Mouse (Mus musculus): ENCODE measurements around the gene Pdk1. TPM values are rescaled to one million over a fixed set of nuclear protein-coding genes. Genes with fewer than 3 reads are reported as not detected.
A peak's percentile ranks its signal among the peaks of the same experiment; 100 is the strongest.

Pdk1 gene
- polyA plus RNA-seq, 1 experiment from 2014 or later: 17.6 TPM

GRCm38 (mm10) chr2:71867019-71867418, 6.0 kb upstream of the Pdk1 start:
- WGBS: 76% methylated on average over 3 of the region's 3 CpGs
- H3K4me3 ChIP-seq (ENCODE audit: low read depth, low read length): no peak overlapping the region
- H3K4me2 ChIP-seq (ENCODE audit: low read depth, low read length): no peak overlapping the region
- H3K36me3 ChIP-seq (ENCODE audit: control insufficient read depth, insufficient read depth, low read length): no peaks in the 10 kb centered on the region
- H3K9ac ChIP-seq (replicated peaks; ENCODE audit: low read depth, low read length): no peak overlapping the region
- H3K27ac ChIP-seq (ENCODE audit: low read depth, low read length): no peak overlapping the region
- ATAC-seq (ENCODE audit: low read depth): no peak
- H3K4me1 ChIP-seq (ENCODE audit: control insufficient read depth, insufficient read depth, low read length): no peaks in the 10 kb centered on the region
- no peaks in the 10 kb centered on the region for H3K9me3 ChIP-seq (ENCODE audit: control insufficient read depth, low read length)
- no peaks in the 10 kb centered on the region for H3K27me3 ChIP-seq (ENCODE audit: control insufficient read depth, insufficient read depth, low read length)

- ATAC-seq (ENCODE audit: low read depth): no peak
- no peak overlapping the region for H3K9ac ChIP-seq (replicated peaks; ENCODE audit: low read depth, low read length)
- H3K4me2 ChIP-seq (ENCODE audit: low read depth, low read length): no peak overlapping the region
- no peaks in the 10 kb centered on the region for H3K4me1 ChIP-seq (ENCODE audit: control insufficient read depth, insufficient read depth, low read length)
- no peak overlapping the region for H3K4me3 ChIP-seq (ENCODE audit: low read depth, low read length)
- no peaks in the 10 kb centered on the region for H3K27me3 ChIP-seq (ENCODE audit: control insufficient read depth, insufficient read depth, low read length)
- no peak overlapping the region for H3K27ac ChIP-seq (ENCODE audit: low read depth, low read length)
- 9% methylated on average over 5 of the region's 5 CpGs for WGBS
- H3K36me3 ChIP-seq (ENCODE audit: control insufficient read depth, insufficient read depth, low read length): no peaks in the 10 kb centered on the region
- no peaks in the 10 kb centered on the region for H3K9me3 ChIP-seq (ENCODE audit: control insufficient read depth, low read length)
Measured at GRCm38 (mm10) chr2:71867480-71867879, 5.5 kb upstream of the Pdk1 start.

GRCm38 (mm10) chr2:71868256-71868655, 4.8 kb upstream of the Pdk1 start:
- ATAC-seq (ENCODE audit: low read depth): no peak
- no peaks in the 10 kb centered on the region for H3K27me3 ChIP-seq (ENCODE audit: control insufficient read depth, insufficient read depth, low read length)
- H3K9ac ChIP-seq (replicated peaks; ENCODE audit: low read depth, low read length): no peak overlapping the region
- H3K36me3 ChIP-seq (ENCODE audit: control insufficient read depth, insufficient read depth, low read length): no peaks in the 10 kb centered on the region
- no peak overlapping the region for H3K4me3 ChIP-seq (ENCODE audit: low read depth, low read length)
- no peaks in the 10 kb centered on the region for H3K9me3 ChIP-seq (ENCODE audit: control insufficient read depth, low read length)
- no peaks in the 10 kb centered on the region for H3K4me1 ChIP-seq (ENCODE audit: control insufficient read depth, insufficient read depth, low read length)
- 95% methylated on average over 1 of the region's 1 CpGs for whole genome bisulfite sequencing
- no peak overlapping the region for H3K27ac ChIP-seq (ENCODE audit: low read depth, low read length)
- H3K4me2 ChIP-seq (ENCODE audit: low read depth, low read length): no peak overlapping the region

GRCm38 (mm10) chr2:71872141-71872540, 883 bp upstream of the Pdk1 start:
- ATAC-seq (ENCODE audit: low read depth): no peak
- Histone ChIP-seq H3K9me3 (ENCODE audit: control insufficient read depth, low read length) (no peaks in the 10 kb centered on the region), H3K36me3 (ENCODE audit: control insufficient read depth, insufficient read depth, low read length) (no peaks in the 10 kb centered on the region), H3K4me1 (ENCODE audit: control insufficient read depth, insufficient read depth, low read length) (0 out of 2 replicates have a peak, but pooled peaks cover 4% of the 10 kb centered on the region), H3K27ac (ENCODE audit: low read depth, low read length) (no peak overlapping the region), H3K27me3 (ENCODE audit: control insufficient read depth, insufficient read depth, low read length) (no peaks in the 10 kb centered on the region), H3K9ac (replicated peaks; ENCODE audit: low read depth, low read length) (no peak overlapping the region), H3K4me2 (ENCODE audit: low read depth, low read length) (peak overlapping the region; percentile 88; the same call in 1 of the 2 replicates), H3K4me3 (ENCODE audit: low read depth, low read length) (no peak overlapping the region)
- WGBS: 86% methylated on average over 10 of the region's 10 CpGs

- WGBS: 2% methylated on average over 50 of the region's 51 CpGs
- H3K4me3 ChIP-seq (ENCODE audit: low read depth, low read length): peak overlapping the region; percentile 78
- H3K27me3 ChIP-seq (ENCODE audit: control insufficient read depth, insufficient read depth, low read length): no peaks in the 10 kb centered on the region
- H3K9ac ChIP-seq (replicated peaks; ENCODE audit: low read depth, low read length): peak overlapping the region; percentile 69
- H3K36me3 ChIP-seq (ENCODE audit: control insufficient read depth, insufficient read depth, low read length): no peaks in the 10 kb centered on the region
- H3K4me1 ChIP-seq (ENCODE audit: control insufficient read depth, insufficient read depth, low read length): 0 out of 2 replicates have a peak, but pooled peaks cover 4% of the 10 kb centered on the region
- ATAC-seq (ENCODE audit: low read depth): no peak; the same call in 1 of the 2 replicates
- no peaks in the 10 kb centered on the region for H3K9me3 ChIP-seq (ENCODE audit: control insufficient read depth, low read length)
- H3K27ac ChIP-seq (ENCODE audit: low read depth, low read length): peak overlapping the region; percentile 72
- peak overlapping the region; percentile 88 for H3K4me2 ChIP-seq (ENCODE audit: low read depth, low read length)
Measured at GRCm38 (mm10) chr2:71873474-71874322, 674 bp downstream of the Pdk1 start.

GRCm38 (mm10) chr2:71874422-71874821, 1.4 kb downstream of the Pdk1 start:
- Histone ChIP-seq H3K4me1 (ENCODE audit: control insufficient read depth, insufficient read depth, low read length) (0 out of 2 replicates have a peak, but pooled peaks cover 4% of the 10 kb centered on the region), H3K9me3 (ENCODE audit: control insufficient read depth, low read length) (no peaks in the 10 kb centered on the region), H3K4me3 (ENCODE audit: low read depth, low read length) (no peak overlapping the region), H3K36me3 (ENCODE audit: control insufficient read depth, insufficient read depth, low read length) (no peaks in the 10 kb centered on the region), H3K27me3 (ENCODE audit: control insufficient read depth, insufficient read depth, low read length) (no peaks in the 10 kb centered on the region), H3K4me2 (ENCODE audit: low read depth, low read length) (0 out of 2 replicates have a peak overlapping the region, but pooled peaks have one; percentile 88), H3K27ac (ENCODE audit: low read depth, low read length) (no peak overlapping the region), H3K9ac (replicated peaks; ENCODE audit: low read depth, low read length) (no peak overlapping the region)
- WGBS: 80% methylated on average over 2 of the region's 2 CpGs
- no peak for ATAC-seq (ENCODE audit: low read depth)

- no peak for ATAC-seq (ENCODE audit: low read depth)
- 60% methylated on average over 2 of the region's 2 CpGs for whole genome bisulfite sequencing
- no peak overlapping the region for H3K9ac ChIP-seq (replicated peaks; ENCODE audit: low read depth, low read length)
Measured at GRCm38 (mm10) chr2:71874836-71875235, 1.8 kb downstream of the Pdk1 start.

GRCm38 (mm10) chr2:71877865-71878264, 4.8 kb downstream of the Pdk1 start:
- WGBS: 89% methylated on average over 4 of the region's 4 CpGs
- Histone ChIP-seq H3K9ac (replicated peaks; ENCODE audit: low read depth, low read length) (no peak overlapping the region), H3K4me1 (ENCODE audit: control insufficient read depth, insufficient read depth, low read length) (0 out of 2 replicates have a peak, but pooled peaks cover 4% of the 10 kb centered on the region), H3K27me3 (ENCODE audit: control insufficient read depth, insufficient read depth, low read length) (no peaks in the 10 kb centered on the region), H3K27ac (ENCODE audit: low read depth, low read length) (no peak overlapping the region), H3K9me3 (ENCODE audit: control insufficient read depth, low read length) (no peaks in the 10 kb centered on the region), H3K4me2 (ENCODE audit: low read depth, low read length) (no peak overlapping the region), H3K4me3 (ENCODE audit: low read depth, low read length) (no peak overlapping the region), H3K36me3 (ENCODE audit: control insufficient read depth, insufficient read depth, low read length) (no peaks in the 10 kb centered on the region)
- ATAC-seq (ENCODE audit: low read depth): no peak

More at GRCm38 (mm10) chr2:71874836-71875235, 1.8 kb downstream of the Pdk1 start:
- Histone ChIP-seq H3K9me3 (ENCODE audit: control insufficient read depth, low read length) (no peaks in the 10 kb centered on the region), H3K4me2 (ENCODE audit: low read depth, low read length) (no peak overlapping the region), H3K27ac (ENCODE audit: low read depth, low read length) (no peak overlapping the region), H3K27me3 (ENCODE audit: control insufficient read depth, insufficient read depth, low read length) (no peaks in the 10 kb centered on the region), H3K4me3 (ENCODE audit: low read depth, low read length) (no peak overlapping the region), H3K36me3 (ENCODE audit: control insufficient read depth, insufficient read depth, low read length) (no peaks in the 10 kb centered on the region), H3K4me1 (ENCODE audit: control insufficient read depth, insufficient read depth, low read length) (0 out of 2 replicates have a peak, but pooled peaks cover 4% of the 10 kb centered on the region)

- no peak overlapping the region for H3K4me2 ChIP-seq (ENCODE audit: low read depth, low read length)
- H3K4me3 ChIP-seq (ENCODE audit: low read depth, low read length): no peak overlapping the region
- no peak overlapping the region for H3K9ac ChIP-seq (replicated peaks; ENCODE audit: low read depth, low read length)
- H3K27ac ChIP-seq (ENCODE audit: low read depth, low read length): no peak overlapping the region
- no peaks in the 10 kb centered on the region for H3K9me3 ChIP-seq (ENCODE audit: control insufficient read depth, low read length)
- H3K27me3 ChIP-seq (ENCODE audit: control insufficient read depth, insufficient read depth, low read length): no peaks in the 10 kb centered on the region
- H3K4me1 ChIP-seq (ENCODE audit: control insufficient read depth, insufficient read depth, low read length): 0 out of 2 replicates have a peak, but pooled peaks cover 4% of the 10 kb centered on the region
- ATAC-seq (ENCODE audit: low read depth): no peak
- 70% methylated on average over 2 of the region's 2 CpGs for WGBS
- no peaks in the 10 kb centered on the region for H3K36me3 ChIP-seq (ENCODE audit: control insufficient read depth, insufficient read depth, low read length)
Measured at GRCm38 (mm10) chr2:71878441-71878840, 5.4 kb downstream of the Pdk1 start.
